Mouse (Mus musculus) spleen, postnatal 10 days (tissue): ENCODE results near the gene Akap10.
"Not testable (repeated sequence)": the region's sequence is repeated elsewhere in the genome, so short reads cannot be mapped to it uniquely, and the experiment has no call there.

Experiments
- DNase-seq, 2 experiments: peaks; one replicate each; pipeline ENCODE4 v3.0.0; 2021 to 2022; ENCODE audit warnings: low spot score in 2 of 2

Gene Akap10

DNA sequence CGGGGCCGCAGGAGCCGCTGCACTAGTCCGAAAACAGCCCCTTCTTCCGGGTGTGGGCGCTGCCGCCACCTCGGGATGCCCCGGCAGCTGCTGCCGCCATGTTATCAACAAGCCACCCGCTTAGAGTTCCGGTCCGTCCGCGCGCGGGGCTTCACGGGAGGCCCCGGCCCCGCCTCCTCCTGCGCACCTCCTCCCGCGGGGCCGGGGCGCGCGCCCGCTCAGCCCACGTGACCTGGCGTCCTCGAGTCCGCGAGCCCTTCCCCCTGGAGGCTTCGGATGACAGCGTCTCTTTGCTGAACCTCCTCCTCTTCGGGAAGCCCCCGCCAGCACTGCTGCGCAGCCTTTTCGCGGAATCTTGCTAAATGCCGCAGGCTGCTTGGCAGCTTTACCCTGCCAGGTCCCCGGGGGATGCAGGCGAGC lies at the start of gene Akap10:
Gene Akap10, minus strand, starts transcription at position 155 of the 420 bp plus-strand sequence.
- DNase-seq = peak; percentile 90 to 97

DNA sequence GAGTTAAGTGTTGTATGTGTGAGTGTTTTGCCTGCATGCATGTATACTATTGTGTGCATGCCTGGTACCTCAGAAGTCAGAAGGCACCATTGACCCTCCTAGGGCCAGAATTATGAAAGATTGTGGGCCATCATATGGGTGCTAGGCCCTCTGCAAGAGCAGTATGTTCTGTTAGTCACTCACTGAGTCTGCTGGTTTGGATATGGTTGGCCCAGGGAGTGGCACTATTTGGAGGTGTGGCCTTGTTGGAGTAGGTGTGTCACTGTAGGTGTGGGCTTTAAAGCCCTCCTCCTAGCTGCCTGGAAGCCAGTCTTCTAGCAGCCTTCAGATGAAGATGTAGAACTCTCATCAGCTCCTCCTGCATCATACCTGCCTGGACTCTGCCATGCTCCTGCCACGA lies 45.7 kb upstream of the Akap10 start:
- DNase-seq = peak in 1 of 2 experiments; percentile 58

DNA sequence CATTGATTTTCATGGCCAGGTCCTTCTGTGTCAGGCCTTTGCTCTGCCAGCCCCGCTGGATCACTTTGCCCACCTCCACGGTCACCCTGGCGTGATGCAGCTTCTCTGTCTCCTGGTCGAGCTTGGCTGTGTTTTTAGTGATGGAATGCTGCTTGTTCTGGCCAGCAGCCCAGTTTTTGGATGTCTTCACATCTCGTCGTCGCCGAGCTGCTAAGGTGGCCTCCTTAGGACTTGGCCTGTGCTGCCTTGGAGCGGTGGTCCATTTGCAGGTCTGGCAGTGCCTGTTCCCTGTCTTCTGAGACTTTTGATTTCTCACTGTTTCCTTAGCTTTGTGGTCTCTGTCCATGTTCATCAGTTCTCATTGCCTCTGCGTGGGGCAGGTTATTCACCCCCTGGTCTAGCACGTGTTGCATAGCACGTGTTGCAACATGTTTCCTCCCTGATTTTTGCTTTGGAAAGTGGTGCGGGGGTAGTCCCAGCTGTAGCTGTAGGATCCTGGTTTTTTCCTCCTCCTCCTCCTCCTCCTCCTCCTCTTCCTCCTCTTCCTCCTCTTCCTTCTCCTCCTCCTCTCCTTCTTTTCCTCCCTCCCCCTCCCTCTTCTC lies 44.2 kb upstream of the Akap10 start:
- no peak for DNase-seq

DNA sequence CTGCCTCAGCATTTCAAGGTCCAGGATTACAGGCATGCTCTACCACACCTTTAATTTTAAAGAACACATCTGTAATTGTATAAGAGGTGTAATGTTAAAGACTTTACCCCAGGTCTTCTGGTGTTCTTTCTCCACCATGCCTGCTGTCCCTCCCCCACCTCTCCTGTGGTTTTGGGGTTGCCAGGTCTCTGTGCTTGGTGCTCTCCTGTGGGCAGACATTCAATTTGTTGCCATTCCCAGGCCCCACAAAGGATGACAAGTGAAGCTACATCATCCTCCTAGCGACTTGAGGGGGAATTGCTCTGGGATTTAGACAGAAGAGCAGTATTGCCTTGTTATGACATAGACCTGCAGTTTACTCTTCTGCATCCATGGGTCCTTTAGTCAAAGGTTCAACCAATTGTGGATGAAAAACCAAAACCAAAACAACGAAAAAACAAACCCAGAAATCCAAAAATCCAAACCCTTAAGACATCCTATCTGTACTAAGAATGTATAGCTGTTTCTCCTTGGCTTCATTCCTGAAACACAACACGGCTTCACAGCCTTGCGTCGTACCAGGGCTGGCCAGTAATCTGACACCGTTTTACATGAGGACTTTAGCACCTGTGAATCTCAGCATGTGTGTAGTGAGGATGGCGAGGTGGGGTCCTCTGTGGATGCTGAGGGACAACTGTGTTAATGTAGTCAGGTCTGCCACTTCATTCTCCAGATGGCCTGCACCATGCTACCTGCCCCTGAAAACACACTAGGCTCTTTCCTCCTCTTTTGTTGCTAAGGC lies 41.6 kb upstream of the Akap10 start:
- DNase-seq = no peak

DNA sequence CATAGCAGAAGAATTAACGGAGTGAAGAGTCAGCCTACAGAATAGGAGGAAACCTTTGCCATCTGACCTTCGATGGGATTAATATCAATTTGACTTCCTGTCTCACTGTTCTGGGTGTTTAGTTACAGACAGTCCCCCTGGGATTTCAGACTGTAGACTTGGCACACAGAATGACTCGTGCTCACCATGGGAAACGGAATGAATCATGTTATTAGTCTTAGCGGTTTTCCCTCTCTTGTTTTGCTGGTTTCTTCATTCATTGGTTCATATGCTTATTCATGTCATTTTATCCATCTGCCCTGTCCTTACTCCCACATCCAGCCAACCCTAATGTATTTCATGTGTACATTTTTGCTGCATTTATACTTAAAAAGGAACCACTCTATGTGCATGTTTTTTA lies 40.8 kb upstream of the Akap10 start:
- no peak for DNase-seq

DNA sequence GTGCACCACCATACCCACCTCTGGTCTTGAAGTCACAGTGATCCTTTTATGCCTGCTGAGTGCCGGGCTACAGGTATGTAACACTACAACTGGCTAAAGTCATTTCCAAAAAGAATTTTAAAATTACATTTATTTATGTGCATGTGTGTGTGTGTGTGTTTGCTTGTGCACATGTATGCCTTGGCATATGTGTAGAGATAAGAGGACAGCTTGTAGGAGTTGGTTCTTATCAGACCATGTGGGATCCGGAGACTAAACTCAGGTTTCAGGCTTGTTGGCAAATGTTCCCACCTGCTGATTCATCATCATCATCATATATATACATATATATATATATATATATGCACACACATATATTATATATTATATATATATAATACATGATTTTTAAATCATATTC lies 38.8 kb upstream of the Akap10 start:
- no peak for DNase-seq

DNA sequence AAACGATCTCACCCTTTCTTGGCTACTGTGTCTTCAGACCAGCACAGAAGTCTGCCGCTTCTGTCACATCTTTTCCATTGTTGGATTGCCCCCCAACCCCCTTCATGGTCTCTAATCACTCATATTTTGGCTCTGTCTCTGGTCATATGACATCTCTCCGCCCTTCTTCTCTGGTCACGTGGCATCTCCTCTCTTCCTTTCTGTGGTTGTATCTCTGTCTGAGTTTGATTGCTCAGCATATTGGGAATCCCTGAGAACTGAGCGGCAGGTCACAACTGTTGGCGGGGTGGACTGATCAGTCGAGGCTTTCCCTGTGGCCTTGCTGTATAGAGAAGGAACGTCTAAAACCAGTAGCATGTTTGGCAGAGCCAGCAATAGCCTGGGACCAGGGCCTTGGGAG lies 37.0 kb upstream of the Akap10 start:
- DNase-seq = no peak

DNA sequence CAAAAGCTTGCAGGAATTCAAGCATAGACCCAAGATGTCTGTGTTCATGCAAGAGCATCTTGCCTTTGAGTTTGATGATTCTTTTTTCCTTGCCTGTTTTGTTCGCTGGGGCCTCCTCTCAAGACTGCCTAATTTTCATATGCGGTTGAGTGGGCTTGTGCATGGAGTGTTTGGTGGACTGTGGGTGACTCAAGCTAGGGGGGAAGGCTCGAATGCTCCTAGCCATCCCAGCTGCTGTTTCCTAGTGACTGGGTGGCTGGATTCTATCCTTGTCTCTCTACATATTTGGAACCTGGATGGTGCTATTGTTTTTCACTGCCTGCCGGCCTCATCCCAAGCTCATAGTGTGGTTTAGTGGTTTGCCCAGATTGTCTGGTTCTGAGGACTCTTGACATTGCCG lies 34.6 kb upstream of the Akap10 start:
- no peak for DNase-seq

DNA sequence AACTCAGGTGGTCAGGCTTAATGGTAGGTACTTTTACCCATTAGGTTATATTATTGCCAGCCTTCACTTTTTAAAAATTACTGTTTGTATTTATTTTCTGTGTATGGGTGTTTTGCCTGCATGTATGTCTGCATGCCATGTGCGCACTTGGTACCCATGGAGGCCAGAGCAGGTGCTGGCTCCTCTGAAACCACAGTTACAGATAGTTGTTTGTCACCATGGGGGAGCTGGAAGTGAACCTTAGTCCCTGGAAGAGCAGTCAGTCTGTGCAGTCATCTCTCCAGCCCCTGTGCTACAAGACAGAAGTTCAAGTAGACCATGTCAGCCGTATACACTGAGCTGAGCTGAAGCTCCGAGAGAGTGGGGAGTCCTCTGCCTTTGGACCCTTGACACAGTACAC lies 33.1 kb upstream of the Akap10 start:
- DNase-seq = no peak

DNA sequence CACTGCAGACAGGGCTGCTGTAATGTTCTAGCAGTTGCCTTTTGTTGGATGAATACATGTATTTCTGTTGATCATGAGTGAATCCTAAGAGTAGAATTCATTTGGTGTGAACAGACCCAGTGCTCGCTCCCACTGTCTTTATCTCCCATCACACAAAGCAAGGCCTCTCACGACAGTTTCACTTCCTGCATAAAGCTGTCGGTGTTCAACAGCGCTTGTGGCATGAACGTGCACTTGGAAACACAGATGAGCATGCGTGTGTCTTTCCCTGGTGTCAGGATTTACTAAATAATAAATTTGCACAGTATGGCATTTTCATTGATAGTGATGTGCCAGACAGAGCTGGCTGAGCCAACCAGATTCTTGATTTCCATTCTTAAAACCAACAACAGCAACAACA lies 32.6 kb upstream of the Akap10 start:
- no peak for DNase-seq

DNA sequence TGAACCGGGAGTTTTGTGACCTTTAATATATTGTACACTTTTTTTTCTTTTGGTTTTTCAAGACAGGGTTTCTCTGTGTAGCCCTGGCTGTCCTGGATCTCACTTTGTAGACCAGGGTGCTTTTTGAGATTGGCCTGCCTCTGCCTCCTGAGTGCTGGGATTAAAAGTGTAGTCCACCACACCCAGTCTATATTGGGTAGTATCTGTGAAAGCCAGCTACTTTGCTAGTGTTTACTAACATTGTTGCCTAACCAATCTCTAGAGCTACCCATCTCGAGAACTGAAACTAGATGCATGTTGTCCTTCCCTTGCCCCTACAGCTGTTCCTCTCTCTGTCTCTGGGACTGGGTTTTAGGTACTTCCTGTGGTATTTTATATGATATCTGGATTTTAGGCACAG lies 30.0 kb upstream of the Akap10 start:
- DNase-seq = no peak

DNA sequence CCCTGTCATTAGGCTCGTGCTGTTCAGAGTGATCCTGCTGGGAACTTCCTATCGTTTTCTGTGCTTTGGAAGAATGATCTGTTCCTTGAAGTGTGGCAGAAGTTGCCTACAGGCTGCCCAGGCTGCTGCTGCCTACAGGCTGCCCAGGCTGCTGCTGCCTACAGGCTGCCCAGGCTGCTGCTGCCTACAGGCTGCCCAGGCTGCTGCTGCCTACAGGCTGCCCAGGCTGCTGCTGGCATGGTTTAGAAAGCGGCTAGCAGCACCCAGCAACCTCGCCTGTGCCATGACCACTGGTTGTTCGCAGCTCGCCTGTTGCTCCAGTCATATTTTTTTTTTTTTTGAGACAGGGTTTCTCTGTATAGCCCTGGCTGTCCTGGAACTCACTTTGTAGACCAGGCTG lies 28.7 kb upstream of the Akap10 start:
- DNase-seq = not testable (repeated sequence)

DNA sequence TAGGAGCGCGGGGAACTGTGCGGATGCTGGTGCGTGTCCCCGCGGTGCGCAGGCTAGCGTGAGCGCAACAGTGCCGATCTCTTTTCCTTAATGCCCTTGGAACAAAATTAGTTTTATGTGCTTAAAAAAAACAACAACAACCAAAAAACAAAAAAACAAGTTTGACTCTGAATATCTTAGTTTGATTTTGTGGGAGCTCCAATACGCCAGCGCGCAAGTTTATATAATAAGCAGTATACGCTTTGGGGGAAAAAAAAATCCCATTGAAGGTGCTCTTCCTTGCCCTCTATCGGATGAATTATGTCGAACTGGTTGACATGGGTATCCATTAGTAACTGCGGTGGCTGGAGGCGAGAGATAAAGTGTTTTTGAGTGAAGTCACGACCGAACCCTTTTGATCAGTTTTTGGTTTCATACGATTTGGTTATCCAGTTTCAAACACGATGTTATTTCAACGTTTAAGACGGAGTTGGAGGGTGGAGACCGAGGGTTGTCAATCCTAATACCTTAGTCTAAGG lies 27.3 kb upstream of the Akap10 start:
- peak in 1 of 2 experiments; percentile 86 for DNase-seq

DNA sequence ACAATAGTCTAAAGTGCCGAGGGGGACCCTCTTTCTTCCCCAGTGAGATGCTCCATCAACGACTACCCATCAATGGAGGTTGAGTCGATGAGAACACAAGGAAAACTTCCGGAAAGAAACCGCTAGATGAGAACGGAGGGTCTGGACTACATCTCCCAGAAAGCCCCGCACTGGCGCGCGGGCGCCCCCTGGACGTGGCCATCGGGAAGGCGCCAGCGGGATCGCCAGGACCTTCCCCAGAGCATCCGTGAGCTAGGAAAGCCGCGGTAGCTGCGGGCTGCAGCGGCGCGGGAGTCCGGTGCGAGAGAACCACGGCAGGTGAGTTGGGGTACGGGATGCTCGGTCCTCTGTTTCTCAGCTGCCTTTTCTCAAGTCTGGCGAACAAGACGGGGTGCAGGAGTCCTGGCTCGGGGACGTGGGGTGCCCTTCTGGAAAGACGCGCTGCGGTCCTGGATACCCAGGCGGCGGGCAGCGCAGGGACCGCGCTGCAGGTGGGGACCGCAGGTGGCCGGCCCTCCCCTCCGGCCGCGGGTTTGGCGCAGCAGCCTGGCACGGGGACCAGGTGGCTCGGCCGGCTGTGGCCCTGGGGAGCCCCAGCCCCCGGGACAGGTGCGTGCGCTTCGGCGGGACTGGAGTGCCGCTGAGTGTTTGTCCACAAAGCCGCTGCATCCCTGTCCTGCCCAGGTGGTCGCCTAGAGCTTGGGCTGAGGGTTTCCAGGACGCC lies 26.7 kb upstream of the Akap10 start, which contains the start of gene Specc1:
Gene Specc1, plus strand, starts transcription at position 192 of the 724 bp plus-strand sequence.
- DNase-seq = peak; percentile 95 to 98

DNA sequence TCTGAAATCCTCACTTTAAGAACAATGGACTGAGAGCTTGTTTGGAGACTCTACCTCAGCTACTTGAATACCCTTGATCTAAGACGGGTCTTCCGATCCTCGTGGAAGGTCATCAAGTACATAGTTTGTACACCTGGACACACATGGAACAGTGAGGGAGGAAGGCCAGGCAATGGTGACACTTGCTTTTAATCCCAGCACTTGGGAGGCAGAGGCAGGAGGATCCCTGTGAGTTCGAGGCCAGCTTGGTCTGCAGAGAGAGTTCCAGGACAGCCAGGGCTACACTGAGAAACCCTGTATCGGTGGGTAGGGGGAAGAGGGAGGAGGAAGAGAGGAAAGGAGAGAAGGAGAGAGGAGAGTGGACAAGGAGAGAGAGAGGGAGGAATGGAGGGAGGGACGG lies 25.9 kb upstream of the Akap10 start:
- DNase-seq = no peak

DNA sequence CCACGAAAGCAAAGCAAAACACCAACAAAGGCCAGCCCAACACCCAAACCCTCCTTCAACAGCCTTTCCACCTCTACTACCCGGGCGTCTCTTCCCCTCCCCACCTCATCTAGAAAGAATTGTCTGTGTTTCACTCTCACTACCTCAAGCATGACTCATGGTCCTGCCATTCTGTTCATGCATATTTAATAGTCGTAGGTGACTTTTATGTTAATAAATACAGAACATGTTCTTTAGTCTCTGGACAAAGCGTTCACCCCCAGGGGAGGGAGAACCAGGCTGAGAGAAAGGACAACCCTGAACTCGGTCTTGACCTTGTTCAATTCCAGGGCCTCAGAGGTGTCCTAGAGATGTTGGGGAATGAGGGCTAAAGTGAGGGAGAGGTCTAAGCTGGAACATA lies 25.1 kb upstream of the Akap10 start:
- DNase-seq = no peak

DNA sequence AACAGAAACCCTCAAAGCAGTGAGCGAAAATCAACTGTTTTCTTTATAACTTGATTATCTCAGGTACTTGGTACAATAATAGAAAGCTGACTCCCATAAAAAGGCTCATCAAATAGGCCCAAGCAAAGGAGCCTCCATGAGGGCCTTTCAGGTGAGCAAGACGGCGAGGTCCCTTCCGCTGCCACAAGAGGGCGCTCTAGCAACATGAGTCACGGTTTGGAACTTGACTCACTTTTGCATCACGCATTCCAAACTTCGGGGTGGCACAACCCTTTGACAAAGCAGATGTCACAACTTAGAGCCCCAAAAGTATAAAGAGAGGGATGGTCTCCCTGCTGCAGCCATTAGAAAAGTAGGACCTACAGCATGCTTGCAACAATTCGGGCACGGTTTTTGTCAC lies 20.6 kb upstream of the Akap10 start:
- peak; percentile 93 to 94 for DNase-seq

DNA sequence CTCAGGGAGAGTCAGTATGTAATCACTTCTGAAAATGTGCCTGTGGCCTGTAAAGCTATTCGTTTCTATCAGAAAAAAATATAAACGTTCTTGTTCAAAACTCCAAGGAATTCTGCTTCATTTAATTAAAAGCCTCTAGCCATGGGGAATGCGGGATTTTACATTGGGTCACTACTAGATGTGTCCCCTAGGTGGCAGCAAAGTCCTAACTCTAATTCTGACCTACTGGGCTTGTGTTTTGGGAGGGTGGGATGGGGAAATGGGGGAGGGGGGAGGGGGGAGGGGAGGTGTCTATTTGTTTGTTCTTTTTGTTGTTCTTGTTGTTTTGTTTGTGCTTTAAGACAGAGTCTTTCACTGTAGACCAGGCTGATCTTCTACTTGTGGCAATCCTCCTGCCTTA lies 19.3 kb upstream of the Akap10 start:
- peak in 1 of 2 experiments; percentile 71 for DNase-seq

DNA sequence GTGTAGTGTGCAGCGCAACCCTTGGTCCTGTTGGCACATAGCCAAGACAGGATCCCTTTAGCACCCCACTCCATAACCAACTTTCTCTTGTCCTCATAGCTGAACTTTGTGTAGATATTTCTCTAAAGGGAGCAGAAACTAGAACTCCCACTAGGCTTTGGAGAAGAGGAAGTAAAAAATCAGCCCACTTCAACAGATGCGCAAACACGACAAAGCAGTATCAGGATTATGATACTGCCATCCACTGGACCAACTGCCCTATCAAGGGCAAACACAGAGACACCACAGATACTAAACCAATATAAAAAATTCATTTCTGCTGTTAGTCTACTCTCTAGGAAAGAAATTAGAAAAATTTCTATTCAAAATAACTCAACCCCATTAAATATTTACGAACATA lies 16.6 kb upstream of the Akap10 start:
- DNase-seq = no peak

DNA sequence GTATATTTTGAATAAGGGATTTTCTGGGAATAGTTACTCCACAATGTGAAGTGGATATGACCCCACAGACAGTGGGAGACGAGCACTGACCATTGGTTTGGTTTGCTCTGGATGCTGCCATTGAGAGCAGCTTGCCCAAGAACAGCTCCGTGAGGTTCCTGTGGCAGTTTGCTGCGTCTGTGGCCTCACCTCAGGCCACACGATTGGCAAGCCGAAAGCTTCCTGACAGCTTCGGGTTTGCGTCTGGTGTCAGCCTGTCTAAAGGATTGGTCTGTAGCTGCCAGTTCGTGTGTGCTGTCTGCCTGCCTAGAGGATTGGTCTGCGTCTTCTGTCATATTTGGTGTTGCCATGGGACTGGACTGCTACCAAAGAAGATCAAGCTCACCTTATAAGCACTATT lies 14.4 kb upstream of the Akap10 start:
- DNase-seq = no peak

DNA sequence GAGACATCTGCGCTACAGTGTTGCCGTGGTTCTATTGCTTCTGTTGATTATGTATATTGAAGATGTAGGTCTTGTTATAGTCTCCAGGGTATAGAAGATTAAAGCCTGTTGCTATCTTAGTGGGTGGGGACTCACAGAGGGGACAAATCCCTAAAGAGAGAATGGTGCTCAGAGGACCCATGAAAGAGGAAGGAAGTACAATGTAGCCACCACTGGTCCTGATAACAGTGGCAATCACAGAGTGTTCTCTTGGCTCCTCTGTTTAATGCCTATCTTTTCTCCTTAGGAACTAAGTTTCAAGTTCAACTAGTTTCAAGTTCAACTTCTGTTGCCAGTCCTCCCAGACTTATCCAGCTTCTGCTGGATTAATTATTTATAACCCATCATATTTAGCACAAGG lies 12.9 kb upstream of the Akap10 start:
- DNase-seq = no peak

DNA sequence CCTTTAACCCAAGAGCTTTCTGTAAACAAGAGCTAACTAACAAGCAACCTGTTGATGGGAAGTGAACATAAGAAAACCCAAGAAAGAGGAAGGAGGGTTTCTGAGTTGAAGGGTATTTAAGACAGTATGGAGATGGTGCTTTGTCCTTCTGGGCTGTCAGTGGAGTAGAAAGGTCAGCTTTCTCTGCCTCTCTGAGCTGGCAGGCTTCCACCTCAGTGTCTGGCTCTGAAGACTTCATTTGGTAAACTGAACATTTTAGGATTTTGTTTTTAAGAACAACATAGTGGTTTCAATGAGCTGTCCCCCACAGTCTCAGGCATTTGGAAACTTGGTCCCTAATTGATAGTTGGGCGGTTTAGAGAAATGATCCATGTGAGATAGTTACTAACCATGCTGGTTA lies 7.7 kb upstream of the Akap10 start:
- no peak for DNase-seq
